Mouse (Mus musculus): ENCODE results near the gene Atp8b3. TPM values are rescaled to one million over a fixed set of nuclear protein-coding genes. Genes with fewer than 3 reads are reported as not detected.

The Atp8b3 gene
- total and polyA plus RNA-seq, 2 experiments from 2014 or later = 0.05 to 0.46 TPM

DNA sequence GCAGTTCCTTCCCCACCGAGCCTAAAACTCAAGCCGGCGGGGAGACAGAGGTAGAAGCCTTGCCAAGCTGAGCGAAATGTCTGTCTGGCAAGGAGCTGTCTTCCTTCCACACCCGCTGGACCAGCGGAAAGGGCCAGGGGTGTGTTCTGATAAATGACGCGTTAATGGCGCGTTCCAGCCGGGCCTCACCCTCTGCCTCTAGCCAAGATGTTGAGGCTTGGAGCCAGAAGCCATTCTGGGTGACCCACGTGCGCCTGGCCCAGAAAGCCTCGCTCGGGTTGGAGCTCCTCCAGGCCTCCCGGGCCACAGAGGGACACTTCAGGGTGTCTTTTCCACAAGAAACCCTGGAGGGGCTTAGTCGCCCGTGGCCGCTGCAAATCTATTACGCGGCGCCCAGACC lies 48.9 kb downstream of the Atp8b3 start:
- Histone ChIP-seq H3K9me3 (ENCODE audit: low read length) (no peaks in the 10 kb centered on the region), H3K4me3 (ENCODE audit: low read depth, low read length) (no peak overlapping the region), H3K4me1 (ENCODE audit: insufficient read depth) (no peaks in the 10 kb centered on the region; the same call in 1 of the 2 replicates), H3K27ac (ENCODE audit: low read depth, low read length) (no peak overlapping the region), H3K27me3 (ENCODE audit: insufficient read depth, low read length) (peaks cover 73% of the 10 kb centered on the region), H3K36me3 (ENCODE audit: insufficient read depth) (no peaks in the 10 kb centered on the region), H3K4me2 (ENCODE audit: low read depth) (no peak overlapping the region), H3K9ac (no peak overlapping the region)
- DNase-seq (no peak), ATAC-seq (no peak)
- no peak for TF ChIP-seq CTCF (IDR thresholded peaks at IDR 0.05; ENCODE audit: low read depth)
- under 1% methylated on average over 22 of the region's 22 CpGs for WGBS

DNA sequence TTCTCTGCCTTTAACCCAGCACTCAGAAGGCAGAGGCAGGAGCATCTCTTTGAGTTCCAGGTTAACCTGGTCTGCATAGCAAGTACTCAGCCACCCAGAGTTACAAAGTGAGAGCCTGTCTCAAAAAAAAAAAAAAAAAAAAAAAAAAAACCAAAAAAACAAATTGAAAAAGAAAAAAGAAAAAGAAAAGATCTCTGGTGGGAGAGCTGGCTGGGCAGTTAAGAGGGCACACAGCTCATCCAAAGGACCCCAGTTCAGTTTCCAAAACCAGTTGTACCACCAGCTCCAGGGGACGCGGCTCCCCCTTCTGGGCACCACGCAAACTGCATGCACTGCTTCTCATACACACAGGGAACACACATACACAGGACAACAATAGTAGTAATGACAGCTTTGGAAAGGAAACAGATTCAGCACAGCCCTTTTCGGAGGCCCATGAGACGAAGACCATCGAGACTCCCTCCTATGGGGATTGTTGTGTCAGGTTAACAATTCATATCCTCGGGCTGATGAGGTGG lies 52.0 kb downstream of the Atp8b3 start:
- WGBS = 83% methylated on average over 7 of the region's 7 CpGs
- Histone ChIP-seq H3K27me3 (ENCODE audit: insufficient read depth, low read length) (peaks cover 43% of the 10 kb centered on the region), H3K4me2 (ENCODE audit: low read depth) (no peak overlapping the region), H3K36me3 (ENCODE audit: insufficient read depth) (no peaks in the 10 kb centered on the region), H3K9ac (no peak overlapping the region), H3K4me1 (ENCODE audit: insufficient read depth) (no peaks in the 10 kb centered on the region), H3K27ac (ENCODE audit: low read depth, low read length) (no peak overlapping the region), H3K9me3 (ENCODE audit: low read length) (no peaks in the 10 kb centered on the region), H3K4me3 (ENCODE audit: low read depth, low read length) (no peak overlapping the region)
- TF ChIP-seq CTCF (IDR thresholded peaks at IDR 0.05; ENCODE audit: low read depth) = peak; percentile 36; the same call in 1 of the 2 replicates
- no peak for DNase-seq
- ATAC-seq = no peak

DNA sequence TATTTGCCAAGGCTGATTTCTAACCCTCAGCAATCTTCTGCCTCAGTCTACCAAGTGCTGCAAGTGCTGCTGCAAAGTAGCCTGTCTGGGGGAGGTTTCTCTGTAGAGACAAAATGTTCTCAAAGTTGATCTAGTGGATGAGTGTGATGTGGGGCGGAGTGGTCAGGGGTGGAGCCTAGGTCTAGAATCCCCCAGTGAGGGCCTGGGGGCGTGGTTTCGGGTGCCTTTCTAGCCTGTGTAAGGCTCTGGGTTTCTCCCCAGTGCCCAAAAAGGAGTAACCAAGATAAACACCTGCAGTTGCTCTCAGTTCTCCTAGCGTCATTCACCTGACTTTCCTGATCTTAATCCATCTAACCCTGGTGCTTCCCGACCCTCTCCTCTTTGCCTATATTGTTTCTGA lies 57.9 kb downstream of the Atp8b3 start:
- no peak for DNase-seq
- Histone ChIP-seq H3K9ac (no peak overlapping the region), H3K36me3 (ENCODE audit: insufficient read depth) (no peaks in the 10 kb centered on the region), H3K27ac (ENCODE audit: low read depth, low read length) (no peak overlapping the region), H3K4me3 (ENCODE audit: low read depth, low read length) (no peak overlapping the region), H3K9me3 (ENCODE audit: low read length) (no peaks in the 10 kb centered on the region), H3K4me1 (ENCODE audit: insufficient read depth) (no peaks in the 10 kb centered on the region), H3K4me2 (ENCODE audit: low read depth) (no peak overlapping the region), H3K27me3 (ENCODE audit: insufficient read depth, low read length) (peaks cover 7% of the 10 kb centered on the region)
- ATAC-seq = no peak
- no peak for TF ChIP-seq CTCF (IDR thresholded peaks at IDR 0.05; ENCODE audit: low read depth)
- 21% methylated on average over 5 of the region's 5 CpGs for WGBS

DNA sequence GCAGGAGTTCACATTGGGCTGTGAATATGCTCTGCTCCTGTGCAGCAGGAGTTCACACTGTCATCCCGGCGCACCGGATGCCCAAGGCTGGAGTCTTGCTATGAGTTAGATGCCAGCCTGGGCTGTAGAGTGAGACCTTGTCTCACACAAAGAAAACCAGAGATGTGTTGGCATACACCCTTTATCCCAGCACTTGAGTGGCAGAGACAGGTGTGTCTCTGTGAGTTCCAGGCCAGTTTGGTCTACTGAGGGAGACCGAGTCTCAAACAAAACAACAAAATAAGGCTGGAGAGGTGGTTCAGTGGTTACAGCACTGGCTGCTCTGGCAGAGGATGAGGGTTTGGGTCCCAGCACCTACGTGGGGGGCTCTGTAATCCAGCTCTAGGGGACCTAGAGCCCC lies 60.4 kb downstream of the Atp8b3 start:
- H3K9ac ChIP-seq = no peak overlapping the region
- no peak overlapping the region for H3K27ac ChIP-seq (ENCODE audit: low read depth, low read length)
- no peaks in the 10 kb centered on the region for H3K36me3 ChIP-seq (ENCODE audit: insufficient read depth)
- TF ChIP-seq CTCF (IDR thresholded peaks at IDR 0.05; ENCODE audit: low read depth) = no peak
- no peaks in the 10 kb centered on the region for H3K4me1 ChIP-seq (ENCODE audit: insufficient read depth)
- DNase-seq (no peak), ATAC-seq (no peak)
- no peak overlapping the region for H3K4me2 ChIP-seq (ENCODE audit: low read depth)
- no peaks in the 10 kb centered on the region for H3K9me3 ChIP-seq (ENCODE audit: low read length)
- no peak overlapping the region for H3K4me3 ChIP-seq (ENCODE audit: low read depth, low read length)
- no peaks in the 10 kb centered on the region; the same call in 1 of the 2 replicates for H3K27me3 ChIP-seq (ENCODE audit: insufficient read depth, low read length)
- 81% methylated on average over 5 of the region's 5 CpGs for WGBS

DNA sequence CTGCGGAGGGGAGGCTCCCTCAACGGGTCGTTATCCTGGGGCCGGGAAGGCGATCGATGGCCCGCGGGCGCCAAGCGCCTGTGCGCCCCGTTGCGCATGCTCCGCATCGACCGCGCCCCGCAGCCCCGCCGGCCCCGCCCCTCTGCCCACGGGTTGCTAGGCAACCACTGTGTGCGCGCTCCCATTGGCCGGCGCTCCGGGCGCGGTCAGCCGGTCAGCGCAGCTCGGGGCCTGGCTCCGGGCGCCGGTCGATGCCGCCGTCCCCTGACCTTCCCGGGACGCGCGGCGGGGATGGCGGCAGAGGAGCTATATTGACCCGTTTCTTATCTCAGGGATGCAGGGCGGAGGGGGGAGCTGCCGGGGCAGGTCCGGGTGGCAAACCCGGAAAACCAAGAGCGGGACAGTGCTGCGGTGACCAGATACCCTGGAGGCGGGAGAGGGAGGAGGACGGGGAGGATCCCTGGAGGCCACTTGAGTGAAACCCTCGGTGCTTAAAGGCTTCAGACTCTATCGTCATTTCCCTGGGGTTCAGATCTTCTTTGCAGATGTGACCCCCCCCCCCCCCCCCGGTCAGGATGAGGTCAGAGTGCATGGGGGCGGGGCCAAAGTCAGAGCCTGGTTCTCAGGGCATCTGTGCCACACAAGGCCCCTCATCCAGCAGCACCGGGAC lies 63.5 kb downstream of the Atp8b3 start:
- WGBS = under 1% methylated on average over 52 of the region's 58 CpGs
- TF ChIP-seq CTCF (IDR thresholded peaks at IDR 0.05; ENCODE audit: low read depth) = no peak
- Histone ChIP-seq H3K9me3 (ENCODE audit: low read length) (no peaks in the 10 kb centered on the region), H3K27ac (ENCODE audit: low read depth, low read length) (peak overlapping the region; percentile 81), H3K4me3 (ENCODE audit: low read depth, low read length) (peak overlapping the region; percentile 67), H3K36me3 (ENCODE audit: insufficient read depth) (no peaks in the 10 kb centered on the region), H3K9ac (peak overlapping the region; percentile 76), H3K4me1 (ENCODE audit: insufficient read depth) (no peaks in the 10 kb centered on the region), H3K4me2 (ENCODE audit: low read depth) (peak overlapping the region; percentile 76), H3K27me3 (ENCODE audit: insufficient read depth, low read length) (no peaks in the 10 kb centered on the region)
- peak; percentile 95 for DNase-seq
- ATAC-seq = peak; percentile 94

Other genes starting within 250 kb of the Atp8b3 start
- gene Rps15, start 246.7 kb downstream of the Atp8b3 start, total RNA-seq (2014; rRNA removed) = 1,181 and 1,718 TPM in 2 replicates
- gene Rps15, start 246.7 kb downstream of the Atp8b3 start, polyA plus RNA-seq (2015; fragmentation: Nextera tagmentation; extraction: Ambion mirVana) = 681 and 897 TPM in 2 replicates
- gene Apc2, start 243.1 kb downstream of the Atp8b3 start, total RNA-seq (2014; rRNA removed) = 309 and 328 TPM in 2 replicates
- 85.3 and 112 TPM in 2 replicates for gene Apc2, start 243.1 kb downstream of the Atp8b3 start, polyA plus RNA-seq (2015; fragmentation: Nextera tagmentation; extraction: Ambion mirVana)
- gene 2310011J03Rik, start 218.6 kb downstream of the Atp8b3 start, total RNA-seq (2014; rRNA removed) = 19.2 and 22.8 TPM in 2 replicates
- 32.4 and 35.6 TPM in 2 replicates for gene 2310011J03Rik, start 218.6 kb downstream of the Atp8b3 start, polyA plus RNA-seq (2015; fragmentation: Nextera tagmentation; extraction: Ambion mirVana)
- 3.4 and 3.8 TPM in 2 replicates for gene Pcsk4, start 209.6 kb downstream of the Atp8b3 start, total RNA-seq (2014; rRNA removed)
- 7.4 TPM in 2 replicates for gene Pcsk4, start 209.6 kb downstream of the Atp8b3 start, polyA plus RNA-seq (2015; fragmentation: Nextera tagmentation; extraction: Ambion mirVana)
- gene Reep6, start 209.2 kb downstream of the Atp8b3 start, total RNA-seq (2014; rRNA removed) = 1.8 and 2.7 TPM in 2 replicates
- 5.1 and 6.4 TPM in 2 replicates for gene Reep6, start 209.2 kb downstream of the Atp8b3 start, polyA plus RNA-seq (2015; fragmentation: Nextera tagmentation; extraction: Ambion mirVana)
- 0.31 and 0.33 TPM in 2 replicates for gene Adamtsl5, start 190.7 kb downstream of the Atp8b3 start, total RNA-seq (2014; rRNA removed)
- gene Adamtsl5, start 190.7 kb downstream of the Atp8b3 start, polyA plus RNA-seq (2015; fragmentation: Nextera tagmentation; extraction: Ambion mirVana) = 0.70 and 0.81 TPM in 2 replicates
- 8.3 and 12.9 TPM in 2 replicates for gene Plk5, start 182.7 kb downstream of the Atp8b3 start, total RNA-seq (2014; rRNA removed)
- 4.6 and 7.4 TPM in 2 replicates for gene Plk5, start 182.7 kb downstream of the Atp8b3 start, polyA plus RNA-seq (2015; fragmentation: Nextera tagmentation; extraction: Ambion mirVana)
- gene Mex3d, start 151.5 kb downstream of the Atp8b3 start, total RNA-seq (2014; rRNA removed) = 107 and 120 TPM in 2 replicates
- gene Mex3d, start 151.5 kb downstream of the Atp8b3 start, polyA plus RNA-seq (2015; fragmentation: Nextera tagmentation; extraction: Ambion mirVana) = 18.3 and 18.4 TPM in 2 replicates
- 37.9 and 43.9 TPM in 2 replicates for gene Mbd3, start 139.6 kb downstream of the Atp8b3 start, total RNA-seq (2014; rRNA removed)
- gene Mbd3, start 139.6 kb downstream of the Atp8b3 start, polyA plus RNA-seq (2015; fragmentation: Nextera tagmentation; extraction: Ambion mirVana) = 183 and 196 TPM in 2 replicates
- gene Uqcr11, start 132.3 kb downstream of the Atp8b3 start, total RNA-seq (2014; rRNA removed) = 230 and 424 TPM in 2 replicates
- gene Uqcr11, start 132.3 kb downstream of the Atp8b3 start, polyA plus RNA-seq (2015; fragmentation: Nextera tagmentation; extraction: Ambion mirVana) = 688 and 881 TPM in 2 replicates
- gene Tcf3, start 105.5 kb downstream of the Atp8b3 start, total RNA-seq (2014; rRNA removed) = 69.0 and 91.4 TPM in 2 replicates
- gene Tcf3, start 105.5 kb downstream of the Atp8b3 start, polyA plus RNA-seq (2015; fragmentation: Nextera tagmentation; extraction: Ambion mirVana) = 34.3 and 36.1 TPM in 2 replicates
- 0.62 and 1.9 TPM in 2 replicates for gene Onecut3, start 44.3 kb downstream of the Atp8b3 start, total RNA-seq (2014; rRNA removed)
- gene Onecut3, start 44.3 kb downstream of the Atp8b3 start, polyA plus RNA-seq (2015; fragmentation: Nextera tagmentation; extraction: Ambion mirVana) = 0.03 and 0.18 TPM in 2 replicates
- gene Rexo1, start 22.4 kb upstream of the Atp8b3 start, total RNA-seq (2014; rRNA removed) = 40.3 and 41.9 TPM in 2 replicates
- 27.9 and 30.5 TPM in 2 replicates for gene Rexo1, start 22.4 kb upstream of the Atp8b3 start, polyA plus RNA-seq (2015; fragmentation: Nextera tagmentation; extraction: Ambion mirVana)
- gene Klf16, start 38.2 kb upstream of the Atp8b3 start, total RNA-seq (2014; rRNA removed) = 17.9 and 18.7 TPM in 2 replicates
- gene Klf16, start 38.2 kb upstream of the Atp8b3 start, polyA plus RNA-seq (2015; fragmentation: Nextera tagmentation; extraction: Ambion mirVana) = 13.3 and 14.1 TPM in 2 replicates
- 156 and 201 TPM in 2 replicates for gene Abhd17a, start 51.2 kb upstream of the Atp8b3 start, total RNA-seq (2014; rRNA removed)
- 154 and 155 TPM in 2 replicates for gene Abhd17a, start 51.2 kb upstream of the Atp8b3 start, polyA plus RNA-seq (2015; fragmentation: Nextera tagmentation; extraction: Ambion mirVana)
- 21.0 and 24.1 TPM in 2 replicates for gene Scamp4, start 63.7 kb upstream of the Atp8b3 start, total RNA-seq (2014; rRNA removed)
- 86.8 and 87.9 TPM in 2 replicates for gene Scamp4, start 63.7 kb upstream of the Atp8b3 start, polyA plus RNA-seq (2015; fragmentation: Nextera tagmentation; extraction: Ambion mirVana)
- gene Adat3, start 63.8 kb upstream of the Atp8b3 start, total RNA-seq (2014; rRNA removed) = 3.0 and 4.9 TPM in 2 replicates
- 4.2 and 4.5 TPM in 2 replicates for gene Adat3, start 63.8 kb upstream of the Atp8b3 start, polyA plus RNA-seq (2015; fragmentation: Nextera tagmentation; extraction: Ambion mirVana)
- gene Gm49322, start 66.9 kb upstream of the Atp8b3 start, total RNA-seq (2014; rRNA removed) = 1.2 and 2.7 TPM in 2 replicates
- gene Gm49322, start 66.9 kb upstream of the Atp8b3 start, polyA plus RNA-seq (2015; fragmentation: Nextera tagmentation; extraction: Ambion mirVana) = 0.58 and 0.69 TPM in 2 replicates
- 127 and 135 TPM in 2 replicates for gene Csnk1g2, start 83.7 kb upstream of the Atp8b3 start, total RNA-seq (2014; rRNA removed)
- 91.8 and 94.1 TPM in 2 replicates for gene Csnk1g2, start 83.7 kb upstream of the Atp8b3 start, polyA plus RNA-seq (2015; fragmentation: Nextera tagmentation; extraction: Ambion mirVana)
- gene Btbd2, start 117.9 kb upstream of the Atp8b3 start, total RNA-seq (2014; rRNA removed) = 105 and 131 TPM in 2 replicates
- gene Btbd2, start 117.9 kb upstream of the Atp8b3 start, polyA plus RNA-seq (2015; fragmentation: Nextera tagmentation; extraction: Ambion mirVana) = 70.4 and 77.6 TPM in 2 replicates
- 55.2 and 69.8 TPM in 2 replicates for gene Mknk2, start 139.0 kb upstream of the Atp8b3 start, total RNA-seq (2014; rRNA removed)
- gene Mknk2, start 139.0 kb upstream of the Atp8b3 start, polyA plus RNA-seq (2015; fragmentation: Nextera tagmentation; extraction: Ambion mirVana) = 42.4 and 43.6 TPM in 2 replicates
- 54.1 and 57.8 TPM in 2 replicates for gene Mob3a, start 162.9 kb upstream of the Atp8b3 start, total RNA-seq (2014; rRNA removed)
- gene Mob3a, start 162.9 kb upstream of the Atp8b3 start, polyA plus RNA-seq (2015; fragmentation: Nextera tagmentation; extraction: Ambion mirVana) = 38.9 and 45.9 TPM in 2 replicates
- 37.9 and 39.5 TPM in 2 replicates for gene Izumo4, start 163.1 kb upstream of the Atp8b3 start, total RNA-seq (2014; rRNA removed)
- 34.4 and 36.7 TPM in 2 replicates for gene Izumo4, start 163.1 kb upstream of the Atp8b3 start, polyA plus RNA-seq (2015; fragmentation: Nextera tagmentation; extraction: Ambion mirVana)
- gene Ap3d1, start 203.1 kb upstream of the Atp8b3 start, total RNA-seq (2014; rRNA removed) = 137 and 176 TPM in 2 replicates
- gene Ap3d1, start 203.1 kb upstream of the Atp8b3 start, polyA plus RNA-seq (2015; fragmentation: Nextera tagmentation; extraction: Ambion mirVana) = 63.8 and 87.7 TPM in 2 replicates
- gene Dot1l, start 216.1 kb upstream of the Atp8b3 start, total RNA-seq (2014; rRNA removed) = 15.9 and 21.7 TPM in 2 replicates
- 5.7 and 8.5 TPM in 2 replicates for gene Dot1l, start 216.1 kb upstream of the Atp8b3 start, polyA plus RNA-seq (2015; fragmentation: Nextera tagmentation; extraction: Ambion mirVana)